Mouse (Mus musculus) limb, embryonic 14.5 days (tissue): ENCODE results near the gene Ambn. TPM values are rescaled to one million over a fixed set of nuclear protein-coding genes. Genes with fewer than 3 reads are reported as not detected.

Source experiments
- ATAC-seq: fragments of 200-750 bp; cut with Nextera tagmentation; 2 replicates; pipeline ENCODE4 v1.8.0; 2017; ENCODE audit warnings: low read depth, moderate number of reproducible peaks, moderate TSS enrichment; ENCODE audit not compliant: low FRiP score
- DNase-seq: peaks from one replicate; pipeline ENCODE4 v3.0.0-alpha.2; 2015; ENCODE audit warnings: low spot score
- H3K27ac ChIP-seq: fragments of 300-500 bp; sonication (generic); replicated peaks from 2 replicates; pipeline ENCODE4 v1.5.1; 2014; ENCODE audit warnings: low read depth, mild to moderate bottlenecking, low read length, moderate library complexity, mixed read lengths
- H3K27me3 ChIP-seq: fragments of 300-500 bp; sonication (generic); 2 replicates; pipeline ENCODE4 v1.6.1; 2014; ENCODE audit warnings: low read length, mixed read lengths; ENCODE audit not compliant: control insufficient read depth, insufficient read depth
- H3K36me3 ChIP-seq: fragments of 300-500 bp; sonication (generic); 2 replicates; pipeline ENCODE4 v1.6.1; 2014; ENCODE audit warnings: mild to moderate bottlenecking, low read length, moderate library complexity, mixed read lengths; ENCODE audit not compliant: control insufficient read depth, insufficient read depth
- H3K4me1 ChIP-seq: fragments of 300-500 bp; sonication (generic); 2 replicates; pipeline ENCODE4 v1.6.1; 2014; ENCODE audit warnings: antibody characterized with exemption, low read length, mixed read lengths; ENCODE audit not compliant: control insufficient read depth, insufficient read depth
- H3K4me2 ChIP-seq: fragments of 300-500 bp; sonication (generic); replicated peaks from 2 replicates; pipeline ENCODE4 v1.6.1; 2014; ENCODE audit warnings: low read depth, mild to moderate bottlenecking, low read length, moderate library complexity; ENCODE audit not compliant: severe bottlenecking
- H3K4me3 ChIP-seq: fragments of 300-500 bp; sonication (generic); replicated peaks from 2 replicates; pipeline ENCODE4 v1.5.1; 2014; ENCODE audit warnings: low read length
- H3K9ac ChIP-seq: fragments of 300-500 bp; sonication (generic); 2 replicates; pipeline ENCODE4 v1.6.1; 2014; ENCODE audit warnings: mild to moderate bottlenecking, low read depth, low read length, moderate library complexity; ENCODE audit not compliant: severe bottlenecking
- H3K9me3 ChIP-seq: fragments of 300-500 bp; sonication (generic); 2 replicates; pipeline ENCODE4 v1.6.1; 2016; ENCODE audit warnings: low read length; ENCODE audit not compliant: control insufficient read depth
- POLR2A ChIP-seq: fragments of 200-500 bp; IDR thresholded peaks from 2 replicates; pipeline ENCODE4 v1.8.0; 2012; ENCODE audit warnings: inconsistent platforms, mild to moderate bottlenecking, moderate library complexity, borderline replicate concordance; ENCODE audit not compliant: insufficient read depth, insufficient read length; ENCODE audit errors: extremely low read depth
- WGBS: fragments of 180-500 bp; shearing (Covaris S2); extraction: QIAGEN DNeasy Blood & Tissue Kit; methylation state at CpG from one replicate; pipeline ENCODE4 v1.1.7; 2014; 5-methylcytosine and 5-hydroxymethylcytosine counted together
- polyA plus RNA-seq, 2 experiments: library from polyadenylated mRNA; depleted of rRNA in 1 of 2; stranded (reverse) in 1 of 2; unstranded in 1 of 2; fragments of >200 nt; fragmentation: Nextera tagmentation in 1 of 2; extraction: Ambion mirVana in 1 of 2; gene quantifications; 2 replicates each; pipeline versions ENCODE4 v1.2.1 to v1.2.3; 2012 to 2014

Gene Ambn
- polyA plus RNA-seq, 2 experiments, result 2.5 to 3.9 TPM

- no peak overlapping the region for H3K27ac ChIP-seq
- ATAC-seq, result no peak
- H3K4me2 ChIP-seq, result no peak overlapping the region
- DNase-seq, result no peak
- no peaks in the 10 kb centered on the region for H3K27me3 ChIP-seq
- 88% methylated on average over 4 of the region's 4 CpGs for WGBS
- H3K36me3 ChIP-seq, result no peaks in the 10 kb centered on the region
- H3K4me3 ChIP-seq, result no peak overlapping the region
- H3K9me3 ChIP-seq, result no peaks in the 10 kb centered on the region
- TF ChIP-seq POLR2A, result no peak
- H3K9ac ChIP-seq, result no peak overlapping the region
- no peaks in the 10 kb centered on the region for H3K4me1 ChIP-seq
Measured at GRCm38 (mm10) chr5:88468807-88469704, 13.3 kb downstream of the Ambn start.

- Histone ChIP-seq H3K4me1 (no peaks in the 10 kb centered on the region), H3K27ac (no peak within 1 kb of the TSS), H3K9me3 (no peaks in the 10 kb centered on the region), H3K4me3 (no peak within 1 kb of the TSS), H3K9ac (no peak within 1 kb of the TSS), H3K36me3 (no peaks in the 10 kb centered on the region), H3K4me2 (no peak within 1 kb of the TSS), H3K27me3 (no peaks in the 10 kb centered on the region)
- TF ChIP-seq POLR2A, result no peak
- DNase-seq, result no peak
- ATAC-seq, result no peak
Measured at GRCm38 (mm10) chr5:88487675-88488074, 31.9 kb downstream of the Ambn start, which contains the start of gene Enam. Gene Enam, plus strand, starts transcription at chr5:88487975.

GRCm38 (mm10) chr5:88489004-88489403, 33.2 kb downstream of the Ambn start:
- Histone ChIP-seq H3K9ac (no peak overlapping the region), H3K4me1 (no peaks in the 10 kb centered on the region), H3K36me3 (no peaks in the 10 kb centered on the region), H3K4me3 (no peak overlapping the region), H3K27ac (no peak overlapping the region), H3K9me3 (no peaks in the 10 kb centered on the region), H3K4me2 (no peak overlapping the region), H3K27me3 (no peaks in the 10 kb centered on the region)
- 58% methylated on average over 2 of the region's 2 CpGs for WGBS
- ATAC-seq, result no peak
- TF ChIP-seq POLR2A, result no peak
- no peak for DNase-seq

GRCm38 (mm10) chr5:88491111-88491510, 35.3 kb downstream of the Ambn start:
- no peaks in the 10 kb centered on the region for H3K36me3 ChIP-seq
- no peak for TF ChIP-seq POLR2A
- no peak for ATAC-seq
- no peak overlapping the region for H3K4me2 ChIP-seq
- no peaks in the 10 kb centered on the region for H3K4me1 ChIP-seq
- no peaks in the 10 kb centered on the region for H3K9me3 ChIP-seq
- no peak for DNase-seq
- no peak overlapping the region for H3K9ac ChIP-seq
- 90% methylated on average over 5 of the region's 5 CpGs for WGBS
- no peak overlapping the region for H3K27ac ChIP-seq
- no peak overlapping the region for H3K4me3 ChIP-seq
- no peaks in the 10 kb centered on the region for H3K27me3 ChIP-seq

- 65% methylated on average over 3 of the region's 3 CpGs for WGBS
- no peak overlapping the region for H3K27ac ChIP-seq
- no peak for TF ChIP-seq POLR2A
- ATAC-seq (no peak), DNase-seq (no peak)
- H3K4me2 ChIP-seq, result no peak overlapping the region
- no peaks in the 10 kb centered on the region for H3K27me3 ChIP-seq
- H3K4me3 ChIP-seq, result no peak overlapping the region
- H3K9ac ChIP-seq, result no peak overlapping the region
- H3K9me3 ChIP-seq, result no peaks in the 10 kb centered on the region
- H3K36me3 ChIP-seq, result no peaks in the 10 kb centered on the region
- H3K4me1 ChIP-seq, result no peaks in the 10 kb centered on the region
Measured at GRCm38 (mm10) chr5:88499781-88500180, 44.0 kb downstream of the Ambn start.
